Comparison of ENCODE assay signal across 13 mouse cellular contexts in genomic region chr11:81100829-81101228, GRCm38 (mm10).
"Had no signal": no experiment of that assay in that cellular context is flagged by ENCODE, and none has a peak within 500 bp of the region (broad histone marks: within the 10 kb centered on the region; RNA-seq: fewer than 3 reads in every experiment).

No protein-coding gene starts in this region.

- H3K27me3 ChIP-seq: megakaryocyte, embryonic 14.5 days had no signal

- H3K9me3 ChIP-seq: limb, embryonic 10.5 days had no signal

- H3K27ac ChIP-seq: left cerebral cortex, adult 2 months; limb, embryonic 10.5 days; macrophage had no signal

- DNase-seq: kidney, adult 18-20 months; kidney, postnatal 10 days; lung, embryonic 14.5 days; lung, postnatal 14 days; right cerebral cortex, postnatal 14 days; thymus, postnatal 25 days had no signal

- ATAC-seq: inflammation-experienced regulatory T-cells, adult 6 months; midbrain, embryonic 16.5 days had no signal

- H3K4me1 ChIP-seq: megakaryocyte, embryonic 14.5 days had no signal

- H3K4me3 ChIP-seq: left cerebral cortex, adult 2 months; limb, embryonic 10.5 days; megakaryocyte, embryonic 14.5 days had no signal

- H3K9ac ChIP-seq: lung, embryonic 14.5 days had no signal

- H3K4me2 ChIP-seq: lung, embryonic 14.5 days; midbrain, embryonic 11.5 days had no signal

- H3K36me3 ChIP-seq: limb, embryonic 10.5 days had no signal
